Mouse (Mus musculus): ENCODE measurements around the gene Avpr1b.
A peak's percentile ranks its signal among the peaks of the same experiment; 100 is the strongest.
"Not testable (repeated sequence)": the region's sequence is repeated elsewhere in the genome, so short reads cannot be mapped to it uniquely, and the experiment has no call there.

DNA sequence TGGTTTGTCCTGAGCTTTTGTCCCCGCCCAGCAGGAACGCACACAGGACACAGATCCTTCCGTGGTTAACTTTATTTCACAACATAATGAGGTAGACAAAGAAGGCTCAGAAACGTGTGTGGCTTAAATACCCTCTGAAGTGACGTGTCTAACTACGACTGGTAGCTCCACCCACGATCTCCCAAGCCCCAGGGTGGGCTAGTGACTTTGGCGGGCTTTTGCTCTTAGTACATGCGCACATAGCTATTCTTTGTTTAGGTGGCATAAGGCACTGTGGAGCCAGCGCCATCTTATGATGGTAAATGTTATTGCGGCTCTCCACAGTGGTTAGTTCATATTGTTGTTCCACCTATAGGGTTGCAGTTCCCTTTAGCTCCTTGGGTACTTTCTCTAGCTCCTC lies 33.0 kb upstream of the Avpr1b start:
- peak; percentile 25; the same call in 1 of the 2 replicates for TF ChIP-seq CTCF (IDR thresholded peaks at IDR 0.05; ENCODE audit: low read depth, low read length)
- TF ChIP-seq POLR2AphosphoS5 (IDR thresholded peaks at IDR 0.05; ENCODE audit: insufficient replicate concordance, low read depth, low read length); TAL1 (conservative IDR thresholded peaks at IDR 0.05; ENCODE audit: low read depth, low read length); GATA1 (IDR thresholded peaks at IDR 0.05; ENCODE audit: borderline replicate concordance, low read length): not testable (repeated sequence)
